In the genomic region with DNA sequence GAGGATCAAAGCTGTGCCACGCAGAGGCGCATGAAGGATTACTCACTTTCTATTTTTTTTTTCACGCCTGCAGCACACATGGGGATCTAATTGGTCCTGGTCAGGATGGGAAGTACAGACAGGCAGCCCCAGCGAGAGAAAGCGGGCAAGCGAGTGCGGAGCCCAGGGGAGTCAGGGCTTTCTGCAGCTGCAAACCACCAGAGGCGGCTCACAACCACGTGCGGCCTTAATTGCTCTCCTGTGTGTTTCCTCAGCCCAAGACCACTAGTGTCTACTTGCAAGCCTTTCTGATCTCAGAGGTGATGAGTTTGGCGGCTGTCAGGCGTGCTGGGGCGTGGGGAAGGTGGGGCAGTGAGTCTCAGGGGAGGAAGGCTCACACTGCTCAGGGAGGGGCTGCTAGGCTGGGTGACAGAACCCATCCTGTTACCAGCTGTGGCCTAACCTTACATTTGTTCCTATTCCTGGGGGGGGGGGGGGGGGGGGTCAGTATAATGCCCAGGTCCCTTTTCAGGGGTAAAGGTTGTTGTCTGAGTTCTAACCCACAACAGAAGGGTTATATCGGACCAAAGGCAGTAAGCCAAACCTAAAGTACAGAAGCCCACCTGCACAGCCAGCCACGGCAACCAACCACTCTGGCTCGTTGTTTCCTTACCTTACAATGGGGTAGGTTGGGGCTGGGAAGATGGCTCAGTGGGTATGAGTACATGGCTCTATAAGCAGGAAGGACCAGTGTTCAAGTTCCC, we compare ENCODE assay signal across 8 mouse cellular contexts.
A peak's percentile ranks its signal among the peaks of the same experiment; 100 is the strongest.
DNase-seq lines count a peak whose midpoint lies in the region; ATAC-seq and TF ChIP-seq lines count a peak whose summit lies in the region.

No protein-coding gene starts in this region.

- DNase-seq in kidney, postnatal 0 days (ENCODE audit: low spot score), result peak; percentile 64
- no peak for DNase-seq in kidney, postnatal 36 days
- DNase-seq in embryo, embryonic 10 days (ENCODE audit: low spot score), result peak; percentile 75
- DNase-seq in heart, adult 18-20 months, result peak; percentile 28 to 74
- DNase-seq in midbrain, embryonic 11.5 days (ENCODE audit: low spot score, missing footprints), result peak; percentile 90
- peak; percentile 45 to 52 for DNase-seq in spleen, adult 18-20 months
- no peak for DNase-seq in cerebellum, postnatal 25 days

- peaks cover 5% of the 10 kb centered on the region; the same call in 1 of the 2 replicates for H3K4me1 ChIP-seq in kidney, postnatal 0 days (replicated peaks; ENCODE audit: insufficient read depth, low read length)
- H3K4me1 ChIP-seq in intestine, postnatal 0 days (replicated peaks; ENCODE audit: control insufficient read depth, insufficient read depth, low read length), result no peaks in the 10 kb centered on the region
- H3K4me1 ChIP-seq in midbrain, embryonic 11.5 days (ENCODE audit: control insufficient read depth, insufficient read depth, low read length), result peaks cover 7% of the 10 kb centered on the region

- H3K4me2 ChIP-seq in kidney, postnatal 0 days (ENCODE audit: low read length), result peak overlapping the region; percentile 50
- peak overlapping the region; percentile 49 for H3K4me2 ChIP-seq in intestine, postnatal 0 days (replicated peaks; ENCODE audit: low read depth)
- H3K4me2 ChIP-seq in midbrain, embryonic 11.5 days, result peak overlapping the region; percentile 28; the same call in 1 of the 2 replicates

- no peaks in the 10 kb centered on the region for H3K9me3 ChIP-seq in kidney, postnatal 0 days (replicated peaks; ENCODE audit: low read length)
- H3K9me3 ChIP-seq in intestine, postnatal 0 days (ENCODE audit: control insufficient read depth), result no peaks in the 10 kb centered on the region; the same call in 1 of the 2 replicates
- no peaks in the 10 kb centered on the region for H3K9me3 ChIP-seq in midbrain, embryonic 11.5 days (ENCODE audit: control insufficient read depth, low read length)

- H3K36me3 ChIP-seq in kidney, postnatal 0 days (ENCODE audit: insufficient read depth, low read length), result no peaks in the 10 kb centered on the region
- no peaks in the 10 kb centered on the region for H3K36me3 ChIP-seq in intestine, postnatal 0 days (ENCODE audit: control insufficient read depth, insufficient read depth)
- H3K36me3 ChIP-seq in midbrain, embryonic 11.5 days (ENCODE audit: control insufficient read depth, insufficient read depth, low read length), result no peaks in the 10 kb centered on the region

- no peak overlapping the region for H3K27ac ChIP-seq in kidney, postnatal 0 days
- H3K27ac ChIP-seq in intestine, postnatal 0 days (ENCODE audit: low read depth, low read length), result no peak overlapping the region
- H3K27ac ChIP-seq in midbrain, embryonic 11.5 days (ENCODE audit: low read depth, low read length), result no peak overlapping the region

- no peak overlapping the region for H3K9ac ChIP-seq in kidney, postnatal 0 days (ENCODE audit: low read depth, low read length)
- H3K9ac ChIP-seq in intestine, postnatal 0 days (ENCODE audit: low read depth, low read length), result 0 out of 2 replicates have a peak overlapping the region, but pooled peaks have one; percentile 5
- no peak overlapping the region for H3K9ac ChIP-seq in midbrain, embryonic 11.5 days (ENCODE audit: low read length)

- H3K27me3 ChIP-seq in kidney, postnatal 0 days (ENCODE audit: insufficient read depth, low read length), result no peaks in the 10 kb centered on the region
- H3K27me3 ChIP-seq in intestine, postnatal 0 days (replicated peaks; ENCODE audit: control insufficient read depth, insufficient read depth, low read length), result 0 out of 2 replicates have a peak, but pooled peaks cover 3% of the 10 kb centered on the region
- peaks cover 25% of the 10 kb centered on the region for H3K27me3 ChIP-seq in midbrain, embryonic 11.5 days (ENCODE audit: control insufficient read depth, insufficient read depth, low read length)

- TF ChIP-seq CTCF in kidney, postnatal 0 days (IDR thresholded peaks at IDR 0.05; ENCODE audit: low read depth), result no peak
- no peak for TF ChIP-seq CTCF in intestine, postnatal 0 days (IDR thresholded peaks at IDR 0.05; ENCODE audit: low read depth)

- WGBS in kidney, postnatal 0 days, result 20% methylated on average over 16 of the region's 16 CpGs
- WGBS in intestine, postnatal 0 days, result 27% methylated on average over 16 of the region's 16 CpGs
- WGBS in midbrain, embryonic 11.5 days, result 14% methylated on average over 16 of the region's 16 CpGs

- no peak; the same call in 1 of the 2 replicates for ATAC-seq in kidney, postnatal 0 days (replicated peaks; ENCODE audit: low FRiP score, low read depth)
- no peak for ATAC-seq in intestine, postnatal 0 days
- ATAC-seq in midbrain, embryonic 11.5 days (ENCODE audit: low FRiP score), result peak; percentile 80

- H3K4me3 ChIP-seq in kidney, postnatal 0 days (replicated peaks; ENCODE audit: low read depth, low read length), result no peak overlapping the region
- H3K4me3 ChIP-seq in intestine, postnatal 0 days (ENCODE audit: low read depth, low read length), result no peak overlapping the region
- no peak overlapping the region for H3K4me3 ChIP-seq in midbrain, embryonic 11.5 days (ENCODE audit: low read depth, low read length)

Comparison
In these comparisons a context has a peak if more than half of its experiments do, and no peak if none do; other contexts are left out.
1. DNase-seq: peak in kidney, postnatal 0 days (single experiment), embryo, embryonic 10 days (single experiment), heart, adult 18-20 months (2 of 2), midbrain, embryonic 11.5 days (single experiment) and spleen, adult 18-20 months (2 of 2); none in kidney, postnatal 36 days (0 of 2) and cerebellum, postnatal 25 days (0 of 2).
2. Peak in every context shown above with its lines, with median percentiles within 50 percentile points of each other: H3K4me2 ChIP-seq.